Mouse (Mus musculus): ENCODE measurements at regions not wholly inside any gene's neighbourhood (a gene's known extent, or its start where the extent isn't known, plus 50 kb on each side); places are given as distances from the start of the nearest gene placed in this dataset.

GRCm38 (mm10) chr17:80891656-80892055 lies 52.8 kb upstream of the Tmem178 start:
- no peak for DNase-seq (ENCODE audit: low spot score)

- DNase-seq (ENCODE audit: low spot score): no peak
Observed at GRCm38 (mm10) chr17:80889095-80889494, 55.3 kb upstream of the Tmem178 start.

GRCm38 (mm10) chr17:80887749-80888119 lies 56.7 kb upstream of the Tmem178 start:
- DNase-seq (ENCODE audit: low spot score): no peak

- DNase-seq (ENCODE audit: low spot score): no peak
Observed at GRCm38 (mm10) chr17:80887021-80887748, 57.2 kb upstream of the Tmem178 start.

- no peak for DNase-seq (ENCODE audit: low spot score)
Observed at GRCm38 (mm10) chr17:80886211-80886701, 58.2 kb upstream of the Tmem178 start.

GRCm38 (mm10) chr17:80885706-80886105 lies 58.7 kb upstream of the Tmem178 start:
- DNase-seq (ENCODE audit: low spot score): no peak

- no peak for DNase-seq (ENCODE audit: low spot score)
Observed at GRCm38 (mm10) chr17:80884886-80885285, 59.5 kb upstream of the Tmem178 start.

- DNase-seq (ENCODE audit: low spot score): no peak
Observed at GRCm38 (mm10) chr17:80882476-80882875, 62.0 kb upstream of the Tmem178 start.

- no peak for DNase-seq (ENCODE audit: low spot score)
Observed at GRCm38 (mm10) chr17:80880325-80880724, 64.1 kb upstream of the Tmem178 start.

GRCm38 (mm10) chr17:80875352-80876044 lies 68.9 kb upstream of the Tmem178 start:
- DNase-seq (ENCODE audit: low spot score): no peak

- DNase-seq (ENCODE audit: low spot score): no peak
Observed at GRCm38 (mm10) chr17:80870965-80871364, 73.5 kb upstream of the Tmem178 start.

- DNase-seq (ENCODE audit: low spot score): no peak
Observed at GRCm38 (mm10) chr17:80862338-80862737, 82.1 kb upstream of the Tmem178 start.

- DNase-seq (ENCODE audit: low spot score): no peak
Observed at GRCm38 (mm10) chr17:80846996-80847810, 97.2 kb upstream of the Tmem178 start.

GRCm38 (mm10) chr17:80845349-80845748 lies 99.1 kb upstream of the Tmem178 start:
- DNase-seq (ENCODE audit: low spot score): no peak

- no peak for DNase-seq (ENCODE audit: low spot score)
Observed at GRCm38 (mm10) chr17:80841903-80842302, 102.5 kb upstream of the Tmem178 start.

GRCm38 (mm10) chr17:80840896-80841295 lies 103.5 kb upstream of the Tmem178 start:
- DNase-seq (ENCODE audit: low spot score): no peak

GRCm38 (mm10) chr17:80840452-80840851 lies 104.0 kb upstream of the Tmem178 start:
- DNase-seq (ENCODE audit: low spot score): no peak

GRCm38 (mm10) chr17:80834701-80835100 lies 106.4 kb upstream of the Map4k3 start:
- no peak for DNase-seq (ENCODE audit: low spot score)

GRCm38 (mm10) chr17:80834176-80834517 lies 105.9 kb upstream of the Map4k3 start:
- DNase-seq (ENCODE audit: low spot score): no peak

- DNase-seq (ENCODE audit: low spot score): no peak
Observed at GRCm38 (mm10) chr17:80833355-80834175, 105.3 kb upstream of the Map4k3 start.

GRCm38 (mm10) chr17:80831686-80832085 lies 103.4 kb upstream of the Map4k3 start:
- no peak for DNase-seq (ENCODE audit: low spot score)

GRCm38 (mm10) chr17:80827896-80828295 lies 99.6 kb upstream of the Map4k3 start:
- DNase-seq (ENCODE audit: low spot score): no peak
